Mouse (Mus musculus): ENCODE measurements around the gene Ptcd2. TPM values are rescaled to one million over a fixed set of nuclear protein-coding genes. Genes with fewer than 3 reads are reported as not detected.
"Not testable (repeated sequence)": the region's sequence is repeated elsewhere in the genome, so short reads cannot be mapped to it uniquely, and the experiment has no call there.

Gene Ptcd2
- polyA plus RNA-seq, 1 experiment from 2014 or later = 58.7 TPM

- Histone ChIP-seq H3K27ac (ENCODE audit: low read depth) (no peak overlapping the region), H3K9ac (ENCODE audit: low read length) (no peak overlapping the region), H3K4me2 (ENCODE audit: low read length) (no peak overlapping the region), H3K9me3 (ENCODE audit: control insufficient read depth, low read length) (no peaks in the 10 kb centered on the region), H3K4me1 (replicated peaks; ENCODE audit: control insufficient read depth, insufficient read depth, low read length) (peaks cover 18% of the 10 kb centered on the region), H3K36me3 (ENCODE audit: control insufficient read depth, insufficient read depth, low read length) (peaks cover 22% of the 10 kb centered on the region), H3K4me3 (ENCODE audit: low read depth, low read length) (no peak overlapping the region), H3K27me3 (replicated peaks; ENCODE audit: control insufficient read depth, insufficient read depth, low read length) (no peaks in the 10 kb centered on the region)
- 76% methylated on average over 3 of the region's 3 CpGs for WGBS
- DNase-seq (ENCODE audit: low spot score) = no peak
- no peak for ATAC-seq (replicated peaks; ENCODE audit: low FRiP score, low TSS enrichment, low read depth)
These were observed 7.1 kb upstream of the Ptcd2 start for GRCm38 (mm10) chr13:99351596-99351995.

- Histone ChIP-seq H3K36me3 (ENCODE audit: control insufficient read depth, insufficient read depth, low read length) (peaks cover 22% of the 10 kb centered on the region), H3K27me3 (replicated peaks; ENCODE audit: control insufficient read depth, insufficient read depth, low read length) (no peaks in the 10 kb centered on the region), H3K27ac (ENCODE audit: low read depth) (no peak overlapping the region), H3K9me3 (ENCODE audit: control insufficient read depth, low read length) (no peaks in the 10 kb centered on the region), H3K9ac (ENCODE audit: low read length) (no peak overlapping the region), H3K4me3 (ENCODE audit: low read depth, low read length) (no peak overlapping the region), H3K4me2 (ENCODE audit: low read length) (no peak overlapping the region), H3K4me1 (replicated peaks; ENCODE audit: control insufficient read depth, insufficient read depth, low read length) (peaks cover 17% of the 10 kb centered on the region)
- ATAC-seq (replicated peaks; ENCODE audit: low FRiP score, low TSS enrichment, low read depth) (no peak), DNase-seq (ENCODE audit: low spot score) (no peak)
- 52% methylated on average over 8 of the region's 8 CpGs for WGBS
These were observed 6.7 kb upstream of the Ptcd2 start for GRCm38 (mm10) chr13:99351186-99351585.

GRCm38 (mm10) chr13:99350009-99350408 is 5.5 kb upstream of the Ptcd2 start:
- DNase-seq (ENCODE audit: low spot score) (no peak), ATAC-seq (replicated peaks; ENCODE audit: low FRiP score, low TSS enrichment, low read depth) (no peak)
- no peak overlapping the region for H3K27ac ChIP-seq (ENCODE audit: low read depth)
- no peak overlapping the region for H3K9ac ChIP-seq (ENCODE audit: low read length)
- peaks cover 14% of the 10 kb centered on the region for H3K4me1 ChIP-seq (replicated peaks; ENCODE audit: control insufficient read depth, insufficient read depth, low read length)
- H3K36me3 ChIP-seq (ENCODE audit: control insufficient read depth, insufficient read depth, low read length) = peaks cover 22% of the 10 kb centered on the region
- no peak overlapping the region for H3K4me3 ChIP-seq (ENCODE audit: low read depth, low read length)
- H3K27me3 ChIP-seq (replicated peaks; ENCODE audit: control insufficient read depth, insufficient read depth, low read length) = no peaks in the 10 kb centered on the region
- no peak overlapping the region for H3K4me2 ChIP-seq (ENCODE audit: low read length)
- 93% methylated on average over 6 of the region's 6 CpGs for WGBS
- H3K9me3 ChIP-seq (ENCODE audit: control insufficient read depth, low read length) = no peaks in the 10 kb centered on the region

- peak; percentile 82 for ATAC-seq (replicated peaks; ENCODE audit: low FRiP score, low TSS enrichment, low read depth)
- Histone ChIP-seq H3K27ac (ENCODE audit: low read depth) (peak overlapping the region; percentile 82), H3K9me3 (ENCODE audit: control insufficient read depth, low read length) (no peaks in the 10 kb centered on the region), H3K4me2 (ENCODE audit: low read length) (peak overlapping the region; percentile 81), H3K4me3 (ENCODE audit: low read depth, low read length) (peak overlapping the region; percentile 97), H3K27me3 (replicated peaks; ENCODE audit: control insufficient read depth, insufficient read depth, low read length) (no peaks in the 10 kb centered on the region), H3K4me1 (replicated peaks; ENCODE audit: control insufficient read depth, insufficient read depth, low read length) (peaks cover 12% of the 10 kb centered on the region; the same call in 1 of the 2 replicates), H3K36me3 (ENCODE audit: control insufficient read depth, insufficient read depth, low read length) (peaks cover 49% of the 10 kb centered on the region), H3K9ac (ENCODE audit: low read length) (peak overlapping the region; percentile 84)
- DNase-seq (ENCODE audit: low spot score) = no peak
- 2% methylated on average over 29 of the region's 30 CpGs for WGBS
These were observed 468 bp downstream of the Ptcd2 start for GRCm38 (mm10) chr13:99343876-99344598.

GRCm38 (mm10) chr13:99341504-99341903 is 3.0 kb downstream of the Ptcd2 start:
- no peak overlapping the region for H3K9ac ChIP-seq (ENCODE audit: low read length)
- no peak overlapping the region for H3K27ac ChIP-seq (ENCODE audit: low read depth)
- H3K4me3 ChIP-seq (ENCODE audit: low read depth, low read length) = no peak overlapping the region
- DNase-seq (ENCODE audit: low spot score) (no peak), ATAC-seq (replicated peaks; ENCODE audit: low FRiP score, low TSS enrichment, low read depth) (no peak)
- no peak overlapping the region for H3K4me2 ChIP-seq (ENCODE audit: low read length)
- H3K36me3 ChIP-seq (ENCODE audit: control insufficient read depth, insufficient read depth, low read length) = peaks cover 63% of the 10 kb centered on the region
- peaks cover 12% of the 10 kb centered on the region; the same call in 1 of the 2 replicates for H3K4me1 ChIP-seq (replicated peaks; ENCODE audit: control insufficient read depth, insufficient read depth, low read length)
- 95% methylated on average over 6 of the region's 6 CpGs for WGBS
- no peaks in the 10 kb centered on the region for H3K9me3 ChIP-seq (ENCODE audit: control insufficient read depth, low read length)
- H3K27me3 ChIP-seq (replicated peaks; ENCODE audit: control insufficient read depth, insufficient read depth, low read length) = no peaks in the 10 kb centered on the region

- Histone ChIP-seq H3K4me3 (ENCODE audit: low read depth, low read length) (no peak overlapping the region), H3K4me1 (replicated peaks; ENCODE audit: control insufficient read depth, insufficient read depth, low read length) (no peaks in the 10 kb centered on the region), H3K9ac (ENCODE audit: low read length) (no peak overlapping the region), H3K9me3 (ENCODE audit: control insufficient read depth, low read length) (no peaks in the 10 kb centered on the region), H3K4me2 (ENCODE audit: low read length) (no peak overlapping the region), H3K27ac (ENCODE audit: low read depth) (no peak overlapping the region), H3K27me3 (replicated peaks; ENCODE audit: control insufficient read depth, insufficient read depth, low read length) (no peaks in the 10 kb centered on the region), H3K36me3 (ENCODE audit: control insufficient read depth, insufficient read depth, low read length) (peaks cover 90% of the 10 kb centered on the region)
- ATAC-seq (replicated peaks; ENCODE audit: low FRiP score, low TSS enrichment, low read depth) = no peak
- WGBS = 76% methylated on average over 6 of the region's 6 CpGs
- DNase-seq (ENCODE audit: low spot score) = no peak
These were observed 7.0 kb downstream of the Ptcd2 start for GRCm38 (mm10) chr13:99337510-99337909.

GRCm38 (mm10) chr13:99331255-99331654 is 13.2 kb downstream of the Ptcd2 start:
- no peaks in the 10 kb centered on the region for H3K27me3 ChIP-seq (replicated peaks; ENCODE audit: control insufficient read depth, insufficient read depth, low read length)
- DNase-seq (ENCODE audit: low spot score) (no peak), ATAC-seq (replicated peaks; ENCODE audit: low FRiP score, low TSS enrichment, low read depth) (no peak)
- no peak overlapping the region for H3K4me3 ChIP-seq (ENCODE audit: low read depth, low read length)
- WGBS = 65% methylated on average over 4 of the region's 4 CpGs
- H3K27ac ChIP-seq (ENCODE audit: low read depth) = no peak overlapping the region
- no peak overlapping the region for H3K4me2 ChIP-seq (ENCODE audit: low read length)
- H3K9ac ChIP-seq (ENCODE audit: low read length) = no peak overlapping the region
- no peaks in the 10 kb centered on the region for H3K4me1 ChIP-seq (replicated peaks; ENCODE audit: control insufficient read depth, insufficient read depth, low read length)
- H3K9me3 ChIP-seq (ENCODE audit: control insufficient read depth, low read length) = no peaks in the 10 kb centered on the region
- H3K36me3 ChIP-seq (ENCODE audit: control insufficient read depth, insufficient read depth, low read length) = peaks cover 89% of the 10 kb centered on the region

GRCm38 (mm10) chr13:99324337-99324685 is 20.2 kb downstream of the Ptcd2 start:
- not testable (repeated sequence) for H3K9me3 ChIP-seq (ENCODE audit: control insufficient read depth, low read length); H3K4me2 ChIP-seq (ENCODE audit: low read length); DNase-seq (ENCODE audit: low spot score); H3K9ac ChIP-seq (ENCODE audit: low read length); H3K4me3 ChIP-seq (ENCODE audit: low read depth, low read length); ATAC-seq (replicated peaks; ENCODE audit: low FRiP score, low TSS enrichment, low read depth); H3K27me3 ChIP-seq (replicated peaks; ENCODE audit: control insufficient read depth, insufficient read depth, low read length); H3K4me1 ChIP-seq (replicated peaks; ENCODE audit: control insufficient read depth, insufficient read depth, low read length); H3K27ac ChIP-seq (ENCODE audit: low read depth)
- 84% methylated on average over 8 of the region's 8 CpGs for WGBS
- peaks cover 76% of the 10 kb centered on the region for H3K36me3 ChIP-seq (ENCODE audit: control insufficient read depth, insufficient read depth, low read length)
